Mouse (Mus musculus) regulatory T cell (primary cell): ENCODE measurements around the gene Kcnk3.

Source experiments
- in situ Hi-C: fragments of 300-600 bp; cut with MboI, MseI; formaldehyde crosslinking; loops from one replicate; pipeline ENCODE4 v1.15.1; 2025; ENCODE audit warnings: high pct_unique_total_duplicates

Gene Kcnk3

GRCm38 (mm10) chr5:30636994-30637393 is 49.0 kb downstream of the Kcnk3 start:
- in situ Hi-C loops = loop anchor here (5.0 kb wide), 1 partner anchor 120 kb away; no protein-coding TSS in a partner anchor

GRCm38 (mm10) chr5:30638041-30638440 is 50.1 kb downstream of the Kcnk3 start:
- in situ Hi-C loops = loop anchor here (5.0 kb wide), 1 partner anchor 121 kb away; no protein-coding TSS in a partner anchor

GRCm38 (mm10) chr5:30643477-30644179 is 55.7 kb downstream of the Kcnk3 start:
- in situ Hi-C loops = loop anchor here (10.0 kb wide), 1 partner anchor 359 kb away; the partner anchor contains the start of gene Drc1

GRCm38 (mm10) chr5:30646036-30646435 is 58.1 kb downstream of the Kcnk3 start:
- in situ Hi-C loops = loop anchor here (10.0 kb wide), 1 partner anchor 361 kb away; the partner anchor contains the start of gene Drc1

GRCm38 (mm10) chr5:30647396-30647795 is 59.4 kb downstream of the Kcnk3 start:
- in situ Hi-C loops = loop anchor here (10.0 kb wide), 1 partner anchor 363 kb away; the partner anchor contains the start of gene Drc1

GRCm38 (mm10) chr5:30647815-30648560 is 60.0 kb downstream of the Kcnk3 start, which contains the start of gene Slc35f6:
Gene Slc35f6, plus strand, starts transcription at chr5:30647933.
- in situ Hi-C loops = loop anchor here (10.0 kb wide), 1 partner anchor 363 kb away; the partner anchor contains the start of gene Drc1

GRCm38 (mm10) chr5:30649558-30649957 is 61.6 kb downstream of the Kcnk3 start:
- in situ Hi-C loops = loop anchor here (10.0 kb wide), 1 partner anchor 365 kb away; the partner anchor contains the start of gene Drc1

- in situ Hi-C loops = loop anchor here (25.0 kb wide), 1 partner anchor 413 kb away; the partner anchor contains the start of gene Selenoi
These were observed 62.8 kb downstream of the Kcnk3 start for GRCm38 (mm10) chr5:30650756-30651155.

GRCm38 (mm10) chr5:30651554-30651953 is 63.6 kb downstream of the Kcnk3 start:
- in situ Hi-C loops = loop anchor here (25.0 kb wide), 1 partner anchor 414 kb away; the partner anchor contains the start of gene Selenoi

GRCm38 (mm10) chr5:30653246-30653645 is 65.3 kb downstream of the Kcnk3 start:
- in situ Hi-C loops = loop anchor here (25.0 kb wide), 1 partner anchor 416 kb away; the partner anchor contains the start of gene Selenoi

- in situ Hi-C loops = loop anchor here (25.0 kb wide), 1 partner anchor 418 kb away; the partner anchor contains the start of gene Selenoi
These were observed 67.1 kb downstream of the Kcnk3 start for GRCm38 (mm10) chr5:30655042-30655441.

- in situ Hi-C loops = loop anchor here (25.0 kb wide), 1 partner anchor 418 kb away; the partner anchor contains the start of gene Selenoi
These were observed 67.7 kb downstream of the Kcnk3 start for GRCm38 (mm10) chr5:30655526-30656195.

GRCm38 (mm10) chr5:30659042-30659441 is 71.1 kb downstream of the Kcnk3 start:
- in situ Hi-C loops = loop anchor here (25.0 kb wide), 1 partner anchor 422 kb away; the partner anchor contains the start of gene Selenoi

GRCm38 (mm10) chr5:30660278-30660677 is 72.3 kb downstream of the Kcnk3 start:
- in situ Hi-C loops = loop anchor here (25.0 kb wide), 1 partner anchor 423 kb away; the partner anchor contains the start of gene Selenoi

- in situ Hi-C loops = loop anchor here (25.0 kb wide), 1 partner anchor 424 kb away; the partner anchor contains the start of gene Selenoi
These were observed 72.8 kb downstream of the Kcnk3 start for GRCm38 (mm10) chr5:30660813-30661212.

GRCm38 (mm10) chr5:30665360-30665759 is 77.4 kb downstream of the Kcnk3 start:
- in situ Hi-C loops = loop anchor here (25.0 kb wide), 1 partner anchor 428 kb away; the partner anchor contains the start of gene Selenoi

GRCm38 (mm10) chr5:30665968-30666367 is 78.0 kb downstream of the Kcnk3 start:
- in situ Hi-C loops = loop anchor here (25.0 kb wide), 1 partner anchor 429 kb away; the partner anchor contains the start of gene Selenoi

GRCm38 (mm10) chr5:30666391-30667195 is 78.6 kb downstream of the Kcnk3 start, which contains the start of gene Cenpa:
Gene Cenpa, plus strand, starts transcription at chr5:30666777.
- in situ Hi-C loops = loop anchor here (25.0 kb wide), 1 partner anchor 429 kb away; the partner anchor contains the start of gene Selenoi

- in situ Hi-C loops = loop anchor here (25.0 kb wide), 1 partner anchor 430 kb away; the partner anchor contains the start of gene Selenoi
These were observed 79.2 kb downstream of the Kcnk3 start for GRCm38 (mm10) chr5:30667215-30667614.
